Mouse (Mus musculus): ENCODE measurements around the gene Flnb.

DNA sequence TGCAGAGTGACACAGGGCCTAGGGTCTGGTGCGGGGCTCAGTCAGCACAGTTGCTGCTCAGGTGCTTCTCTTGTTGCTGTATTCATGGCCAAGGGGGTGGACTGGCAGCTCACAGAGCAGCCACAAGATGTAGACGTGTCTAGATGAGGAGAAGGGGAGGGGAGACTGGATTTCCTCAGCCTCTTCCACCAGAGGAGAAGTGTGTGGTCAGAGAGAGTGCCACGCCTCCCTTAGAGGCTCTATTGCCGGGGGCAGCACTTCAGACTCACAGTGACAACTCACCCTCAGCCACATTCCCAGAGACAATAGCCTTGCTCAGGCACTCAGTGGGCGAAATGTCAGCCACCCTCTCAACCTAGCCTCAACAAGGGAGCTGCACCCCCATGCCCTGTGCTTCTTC lies 127.5 kb downstream of the Flnb start:
- TF ChIP-seq ETS1 (conservative IDR thresholded peaks at IDR 0.05; ENCODE audit: low read depth, low read length) (no peak), SIN3A (IDR thresholded peaks at IDR 0.05; ENCODE audit: low read length) (no peak), CHD2 (IDR thresholded peaks at IDR 0.05; ENCODE audit: low read length) (no peak), CTCF (conservative IDR thresholded peaks at IDR 0.05 in 1 of 2, IDR thresholded peaks at IDR 0.05 in 1 of 2; ENCODE audit: low read depth in 2 of 2, low read length in 2 of 2) (no peak), SMC3 (IDR thresholded peaks at IDR 0.05; ENCODE audit: low read depth, low read length) (no peak), RCOR1 (conservative IDR thresholded peaks at IDR 0.05; ENCODE audit: low read depth, low read length) (no peak), ZKSCAN1 (IDR thresholded peaks at IDR 0.05; ENCODE audit: borderline replicate concordance, low read depth, low read length) (no peak), PAX5 (IDR thresholded peaks at IDR 0.05; ENCODE audit: low read length) (no peak), CHD1 (IDR thresholded peaks at IDR 0.05; ENCODE audit: low read depth, low read length) (no peak), USF1 (IDR thresholded peaks at IDR 0.05; ENCODE audit: low read depth, low read length) (no peak), MXI1 (IDR thresholded peaks at IDR 0.05; ENCODE audit: low read depth, low read length) (no peak), POLR2A (IDR thresholded peaks at IDR 0.05; ENCODE audit: low read depth, low read length) (no peak)
